Mouse (Mus musculus) intestine, embryonic 14.5 days (tissue): ENCODE measurements around the gene Lpar3. TPM values are rescaled to one million over a fixed set of nuclear protein-coding genes. Genes with fewer than 3 reads are reported as not detected.

Experiments
- ATAC-seq: fragments of 200-750 bp; cut with Nextera tagmentation; replicated peaks from 2 replicates; pipeline ENCODE4 v1.8.0; 2017; ENCODE audit warnings: low read depth, moderate number of reproducible peaks, moderate TSS enrichment, moderate library complexity; ENCODE audit not compliant: low FRiP score, low TSS enrichment
- DNase-seq: peaks from one replicate; pipeline ENCODE4 v3.0.0-alpha.2; 2018; ENCODE audit warnings: low spot score
- H3K27ac ChIP-seq: fragments of 300-500 bp; sonication (generic); 2 replicates; pipeline ENCODE4 v1.5.1; 2014; ENCODE audit warnings: low read depth, mild to moderate bottlenecking, control low read depth
- H3K27me3 ChIP-seq: fragments of 300-500 bp; sonication (generic); replicated peaks from 2 replicates; pipeline ENCODE4 v1.6.1; 2014; ENCODE audit warnings: low read length, control low read depth; ENCODE audit not compliant: control insufficient read depth, insufficient read depth
- H3K36me3 ChIP-seq: fragments of 300-500 bp; sonication (generic); 2 replicates; pipeline ENCODE4 v1.6.1; 2014; ENCODE audit warnings: low read length, control low read depth; ENCODE audit not compliant: control insufficient read depth, insufficient read depth
- H3K4me1 ChIP-seq: fragments of 300-500 bp; sonication (generic); replicated peaks from 2 replicates; pipeline ENCODE4 v1.6.1; 2014; ENCODE audit warnings: low read length, control low read depth, mixed read lengths; ENCODE audit not compliant: control insufficient read depth, insufficient read depth
- H3K4me2 ChIP-seq: fragments of 300-500 bp; sonication (generic); 2 replicates; pipeline ENCODE4 v1.6.1; 2014; ENCODE audit warnings: low read length
- H3K4me3 ChIP-seq: fragments of 300-500 bp; sonication (generic); 2 replicates; pipeline ENCODE4 v1.5.1; 2014; ENCODE audit warnings: low read depth, low read length, control low read depth, mixed read lengths
- H3K9ac ChIP-seq: fragments of 300-500 bp; sonication (generic); 2 replicates; pipeline ENCODE4 v1.6.1; 2014; ENCODE audit warnings: mild to moderate bottlenecking, low read length
- H3K9me3 ChIP-seq: fragments of 300-500 bp; sonication (generic); 2 replicates; pipeline ENCODE4 v1.6.1; 2016; ENCODE audit warnings: low read length, control low read depth; ENCODE audit not compliant: control insufficient read depth
- WGBS: fragments of 180-500 bp; shearing (Covaris S2); extraction: QIAGEN DNeasy Blood & Tissue Kit; methylation state at CpG from one replicate; pipeline ENCODE4 v1.1.7; 2014; 5-methylcytosine and 5-hydroxymethylcytosine counted together
- polyA plus RNA-seq: library from polyadenylated mRNA; unstranded; fragments of >200 nt; fragmentation: Nextera tagmentation; extraction: Ambion mirVana; gene quantifications from 2 replicates; pipeline ENCODE4 v1.2.1, GENCODE M21; 2014

The Lpar3 gene
- polyA plus RNA-seq, 1 experiment from 2014 or later: 1.4 TPM

- no peak for DNase-seq
- H3K9ac ChIP-seq: no peak overlapping the region
- H3K9me3 ChIP-seq: no peaks in the 10 kb centered on the region
- WGBS: 34% methylated on average over 8 of the region's 8 CpGs
- H3K4me1 ChIP-seq: peaks cover 6% of the 10 kb centered on the region; the same call in 1 of the 2 replicates
- no peak for ATAC-seq
- H3K27me3 ChIP-seq: no peaks in the 10 kb centered on the region
- no peaks in the 10 kb centered on the region for H3K36me3 ChIP-seq
- no peak overlapping the region for H3K27ac ChIP-seq
- H3K4me2 ChIP-seq: no peak overlapping the region
- H3K4me3 ChIP-seq: no peak overlapping the region
Measured at GRCm38 (mm10) chr3:146236280-146236679, 15.5 kb downstream of the Lpar3 start.

GRCm38 (mm10) chr3:146237676-146238075 lies 16.9 kb downstream of the Lpar3 start:
- Histone ChIP-seq H3K9me3 (no peaks in the 10 kb centered on the region), H3K27me3 (no peaks in the 10 kb centered on the region), H3K27ac (no peak overlapping the region), H3K36me3 (no peaks in the 10 kb centered on the region), H3K9ac (no peak overlapping the region), H3K4me2 (no peak overlapping the region), H3K4me3 (no peak overlapping the region), H3K4me1 (peaks cover 6% of the 10 kb centered on the region; the same call in 1 of the 2 replicates)
- 85% methylated on average over 5 of the region's 5 CpGs for WGBS
- DNase-seq (no peak), ATAC-seq (no peak)

GRCm38 (mm10) chr3:146244630-146245029 lies 23.9 kb downstream of the Lpar3 start:
- 90% methylated on average over 1 of the region's 1 CpGs for WGBS
- DNase-seq: no peak
- Histone ChIP-seq H3K27ac (no peak overlapping the region), H3K9ac (no peak overlapping the region), H3K4me2 (no peak overlapping the region), H3K4me1 (no peaks in the 10 kb centered on the region), H3K9me3 (no peaks in the 10 kb centered on the region), H3K36me3 (no peaks in the 10 kb centered on the region), H3K27me3 (no peaks in the 10 kb centered on the region), H3K4me3 (no peak overlapping the region)
- no peak for ATAC-seq

GRCm38 (mm10) chr3:146246557-146246956 lies 25.8 kb downstream of the Lpar3 start:
- no peak overlapping the region for H3K4me2 ChIP-seq
- ATAC-seq: no peak
- H3K9me3 ChIP-seq: no peaks in the 10 kb centered on the region
- H3K27me3 ChIP-seq: no peaks in the 10 kb centered on the region
- no peak for DNase-seq
- H3K9ac ChIP-seq: no peak overlapping the region
- WGBS: 73% methylated on average over 8 of the region's 8 CpGs
- H3K4me1 ChIP-seq: no peaks in the 10 kb centered on the region
- H3K4me3 ChIP-seq: no peak overlapping the region
- no peak overlapping the region for H3K27ac ChIP-seq
- no peaks in the 10 kb centered on the region for H3K36me3 ChIP-seq

GRCm38 (mm10) chr3:146246992-146247391 lies 26.2 kb downstream of the Lpar3 start:
- no peaks in the 10 kb centered on the region for H3K27me3 ChIP-seq
- DNase-seq: no peak
- H3K27ac ChIP-seq: no peak overlapping the region
- H3K4me1 ChIP-seq: no peaks in the 10 kb centered on the region
- no peaks in the 10 kb centered on the region for H3K36me3 ChIP-seq
- H3K9me3 ChIP-seq: no peaks in the 10 kb centered on the region
- H3K4me3 ChIP-seq: no peak overlapping the region
- ATAC-seq: no peak
- no peak overlapping the region for H3K9ac ChIP-seq
- 54% methylated on average over 2 of the region's 2 CpGs for whole genome bisulfite sequencing
- H3K4me2 ChIP-seq: no peak overlapping the region

GRCm38 (mm10) chr3:146249895-146250294 lies 29.1 kb downstream of the Lpar3 start:
- Histone ChIP-seq H3K4me3 (no peak overlapping the region), H3K4me2 (no peak overlapping the region), H3K9ac (no peak overlapping the region), H3K27me3 (no peaks in the 10 kb centered on the region), H3K36me3 (no peaks in the 10 kb centered on the region), H3K4me1 (0 out of 2 replicates have a peak, but pooled peaks cover 6% of the 10 kb centered on the region), H3K9me3 (no peaks in the 10 kb centered on the region), H3K27ac (no peak overlapping the region)
- DNase-seq (no peak), ATAC-seq (no peak)
- 69% methylated on average over 8 of the region's 8 CpGs for WGBS

- Histone ChIP-seq H3K36me3 (no peaks in the 10 kb centered on the region), H3K4me2 (no peak overlapping the region), H3K27me3 (no peaks in the 10 kb centered on the region), H3K9me3 (no peaks in the 10 kb centered on the region), H3K4me3 (no peak overlapping the region), H3K4me1 (0 out of 2 replicates have a peak, but pooled peaks cover 6% of the 10 kb centered on the region), H3K27ac (no peak overlapping the region), H3K9ac (no peak overlapping the region)
- 50% methylated on average over 6 of the region's 6 CpGs for WGBS
- DNase-seq (no peak), ATAC-seq (0 out of 2 replicates have a peak, but pooled peaks have one; percentile 57)
Measured at GRCm38 (mm10) chr3:146251771-146252170, 31.0 kb downstream of the Lpar3 start.

GRCm38 (mm10) chr3:146253736-146254320 lies 33.1 kb downstream of the Lpar3 start:
- Histone ChIP-seq H3K9me3 (no peaks in the 10 kb centered on the region), H3K36me3 (no peaks in the 10 kb centered on the region), H3K9ac (no peak overlapping the region), H3K27me3 (no peaks in the 10 kb centered on the region), H3K4me3 (no peak overlapping the region), H3K4me2 (no peak overlapping the region), H3K4me1 (0 out of 2 replicates have a peak, but pooled peaks cover 6% of the 10 kb centered on the region), H3K27ac (0 out of 2 replicates have a peak overlapping the region, but pooled peaks have one; percentile 27)
- DNase-seq (no peak), ATAC-seq (no peak)
- 26% methylated on average over 3 of the region's 3 CpGs for WGBS

- H3K36me3 ChIP-seq: no peaks in the 10 kb centered on the region
- H3K27me3 ChIP-seq: no peaks in the 10 kb centered on the region
- no peak for DNase-seq
- H3K4me3 ChIP-seq: no peak overlapping the region
- 88% methylated on average over 5 of the region's 5 CpGs for WGBS
- H3K9me3 ChIP-seq: no peaks in the 10 kb centered on the region
- no peak overlapping the region for H3K4me2 ChIP-seq
- no peak overlapping the region for H3K27ac ChIP-seq
- peaks cover 6% of the 10 kb centered on the region; the same call in 1 of the 2 replicates for H3K4me1 ChIP-seq
- no peak for ATAC-seq
- no peak overlapping the region for H3K9ac ChIP-seq
Measured at GRCm38 (mm10) chr3:146255123-146255522, 34.4 kb downstream of the Lpar3 start.
